Mouse (Mus musculus): Measurements from ENCODE around the gene Dpm3.

The Dpm3 gene

DNA sequence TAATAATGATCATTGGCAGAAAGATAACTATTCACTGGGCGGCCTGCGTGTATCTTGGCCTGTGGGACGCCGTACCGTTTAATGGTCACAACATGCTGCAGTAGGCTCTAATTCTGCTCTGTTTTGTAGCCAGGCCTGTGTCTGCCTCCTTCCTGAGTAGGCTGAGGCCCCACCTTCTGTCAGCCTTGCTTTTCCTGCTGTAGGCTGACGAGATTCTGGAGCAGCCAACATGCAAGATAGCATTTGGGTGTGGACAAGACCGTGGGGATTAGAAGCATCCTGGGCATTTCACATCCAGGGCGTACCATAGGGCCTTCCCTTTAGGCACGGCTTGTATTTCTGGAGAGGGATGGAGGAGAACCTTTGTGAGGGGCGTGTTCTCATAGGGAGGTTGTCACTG lies 3.3 kb downstream of the Dpm3 start:
- TF ChIP-seq CTCF (conservative IDR thresholded peaks at IDR 0.05; ENCODE audit: low read length): no peak
- TF ChIP-seq NANOG (IDR thresholded peaks at IDR 0.05; ENCODE audit: borderline replicate concordance, low read length): no peak
- TF ChIP-seq POU5F1 (IDR thresholded peaks at IDR 0.05; ENCODE audit: borderline replicate concordance, low read length): no peak
- Histone ChIP-seq H3K36me3 (ENCODE audit: insufficient read depth, low read length) (no peaks in the 10 kb centered on the region), H3K27me3 (ENCODE audit: insufficient read depth, low read length) (peaks cover 8% of the 10 kb centered on the region)

DNA sequence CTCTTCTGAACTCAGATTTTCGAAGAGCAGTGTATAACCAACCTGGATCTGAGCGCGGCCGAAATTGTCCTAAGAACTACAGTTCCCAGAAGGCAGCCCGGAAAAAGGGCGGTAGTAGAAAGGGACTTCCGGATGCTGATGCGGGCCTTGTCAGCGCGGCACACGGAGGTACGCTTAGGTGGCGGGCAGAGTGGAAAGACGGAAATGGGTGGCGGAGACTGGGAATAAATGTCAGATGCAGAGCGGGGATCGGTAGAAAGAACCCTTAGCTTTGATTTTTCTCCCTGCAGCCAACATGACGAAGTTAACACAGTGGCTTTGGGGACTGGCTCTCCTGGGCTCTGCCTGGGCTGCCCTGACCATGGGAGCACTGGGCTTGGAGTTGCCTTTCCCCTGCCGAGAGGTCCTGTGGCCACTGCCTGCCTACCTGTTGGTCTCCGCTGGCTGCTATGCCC lies 7.3 kb downstream of the Dpm3 start:
- Histone ChIP-seq H3K27me3 (ENCODE audit: insufficient read depth, low read length) (peaks cover 22% of the 10 kb centered on the region), H3K4me3 (replicated peaks; ENCODE audit: low read length) (peak overlapping the region; percentile 94), H3K9me3 (ENCODE audit: low read length) (no peaks in the 10 kb centered on the region), H3K4me1 (replicated peaks; ENCODE audit: low read depth, low read length) (peaks cover 63% of the 10 kb centered on the region), H3K36me3 (ENCODE audit: insufficient read depth, low read length) (peaks cover 14% of the 10 kb centered on the region; the same call in 1 of the 2 replicates)
- TF ChIP-seq POU5F1 (IDR thresholded peaks at IDR 0.05; ENCODE audit: borderline replicate concordance, low read length) (no peak), CTCF (conservative IDR thresholded peaks at IDR 0.05; ENCODE audit: low read length) (no peak), NANOG (IDR thresholded peaks at IDR 0.05; ENCODE audit: borderline replicate concordance, low read length) (no peak)

More for the DNA sequence above, 3.3 kb downstream of the Dpm3 start:
- H3K9me3 ChIP-seq (ENCODE audit: low read length): no peaks in the 10 kb centered on the region
- H3K4me1 ChIP-seq (replicated peaks; ENCODE audit: low read depth, low read length): peaks cover 37% of the 10 kb centered on the region
- H3K4me3 ChIP-seq (replicated peaks; ENCODE audit: low read length): peak overlapping the region; percentile 27; the same call in 1 of the 2 replicates

DNA sequence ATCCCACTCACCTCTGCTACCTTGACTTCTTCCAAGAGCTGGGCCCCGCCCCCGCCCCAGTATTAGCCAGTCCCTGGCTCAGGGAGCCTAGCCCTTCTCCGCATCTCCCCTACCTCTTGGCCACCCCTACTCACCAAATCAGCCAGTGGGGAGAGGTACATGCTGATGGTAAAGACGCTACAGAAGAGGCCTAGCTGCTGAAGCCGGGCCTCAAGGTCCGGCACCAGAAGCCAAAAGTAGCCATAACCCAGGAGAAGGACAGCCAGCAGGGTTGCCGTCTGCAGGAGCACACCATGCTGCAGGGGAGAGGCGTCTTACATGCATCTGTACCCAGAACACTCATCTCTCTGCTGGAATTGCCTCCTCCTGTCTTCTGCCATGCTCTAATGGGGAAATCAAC lies 9.8 kb downstream of the Dpm3 start:
- Histone ChIP-seq H3K9me3 (ENCODE audit: low read length) (no peaks in the 10 kb centered on the region), H3K36me3 (ENCODE audit: insufficient read depth, low read length) (peaks cover 16% of the 10 kb centered on the region; the same call in 1 of the 2 replicates), H3K4me3 (replicated peaks; ENCODE audit: low read length) (peak overlapping the region; percentile 39), H3K4me1 (replicated peaks; ENCODE audit: low read depth, low read length) (peaks cover 63% of the 10 kb centered on the region), H3K27me3 (ENCODE audit: insufficient read depth, low read length) (peaks cover 22% of the 10 kb centered on the region)
- no peak for TF ChIP-seq POU5F1 (IDR thresholded peaks at IDR 0.05; ENCODE audit: borderline replicate concordance, low read length)
- no peak for TF ChIP-seq NANOG (IDR thresholded peaks at IDR 0.05; ENCODE audit: borderline replicate concordance, low read length)
- no peak for TF ChIP-seq CTCF (conservative IDR thresholded peaks at IDR 0.05; ENCODE audit: low read length)

DNA sequence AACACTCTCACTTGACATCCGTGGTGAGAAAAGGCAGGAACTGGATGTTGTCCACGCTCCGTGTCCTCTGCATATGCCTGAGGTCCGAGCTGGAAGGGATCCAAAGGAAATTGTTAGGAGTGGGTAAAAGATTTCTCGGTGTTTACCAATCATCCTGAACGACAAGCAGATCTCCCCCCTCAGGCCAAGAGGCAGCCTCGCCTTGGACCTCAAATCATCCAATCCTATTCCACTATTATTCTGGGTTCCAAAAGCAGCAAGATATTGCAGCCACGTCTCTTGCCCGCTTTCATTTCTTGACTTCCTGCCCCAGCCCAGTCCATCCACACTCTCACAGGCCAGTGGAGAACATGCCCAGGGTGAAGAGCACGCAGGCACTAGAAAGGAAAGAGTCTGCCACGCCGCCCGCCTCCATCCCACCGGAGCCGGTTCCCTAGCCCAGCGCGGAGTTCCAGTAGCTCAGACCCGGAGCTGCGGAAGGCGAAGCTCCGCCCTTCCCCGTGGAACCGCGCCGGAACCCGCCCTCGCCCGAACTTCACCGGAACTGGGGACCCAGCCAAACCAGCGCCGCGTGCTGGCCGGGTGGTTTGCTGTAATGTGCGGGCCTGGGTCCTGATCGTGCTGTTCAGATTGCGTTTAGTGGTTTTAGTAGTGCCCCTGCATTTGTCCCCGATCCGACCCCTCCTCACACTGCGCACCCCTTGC lies 11.0 kb downstream of the Dpm3 start, which contains the start of gene Slc50a1:
Gene Slc50a1, minus strand, starts transcription at position 520 of the 705 bp plus-strand sequence.
- peak within 1 kb of the TSS; percentile 73 for H3K4me3 ChIP-seq (replicated peaks; ENCODE audit: low read length)
- peaks cover 63% of the 10 kb centered on the region for H3K4me1 ChIP-seq (replicated peaks; ENCODE audit: low read depth, low read length)
- H3K27me3 ChIP-seq (ENCODE audit: insufficient read depth, low read length): peaks cover 24% of the 10 kb centered on the region
- peaks cover 18% of the 10 kb centered on the region for H3K36me3 ChIP-seq (ENCODE audit: insufficient read depth, low read length)
- no peak for TF ChIP-seq POU5F1 (IDR thresholded peaks at IDR 0.05; ENCODE audit: borderline replicate concordance, low read length)
- no peak for TF ChIP-seq CTCF (conservative IDR thresholded peaks at IDR 0.05; ENCODE audit: low read length)
- no peak for TF ChIP-seq NANOG (IDR thresholded peaks at IDR 0.05; ENCODE audit: borderline replicate concordance, low read length)
- H3K9me3 ChIP-seq (ENCODE audit: low read length): no peaks in the 10 kb centered on the region

DNA sequence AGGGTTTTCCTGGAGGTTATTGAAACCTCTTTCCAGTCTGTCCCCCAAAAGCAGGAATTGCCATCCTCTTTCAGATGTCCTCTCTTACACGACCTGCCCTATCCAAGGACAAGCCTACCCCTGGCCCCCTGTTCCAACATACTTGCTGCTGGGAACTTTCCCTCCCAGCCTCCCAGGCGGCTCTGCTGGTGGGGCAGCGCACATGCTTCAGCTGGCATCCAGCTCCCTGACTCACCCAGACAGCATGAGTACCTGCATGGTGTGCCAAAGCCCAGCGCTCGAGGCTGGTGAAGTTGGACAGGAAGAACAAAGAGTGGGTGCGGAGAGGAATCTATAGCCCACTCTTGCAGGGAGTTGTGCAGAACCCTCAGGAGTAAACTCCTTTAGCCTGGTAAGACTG lies 11.7 kb downstream of the Dpm3 start:
- Histone ChIP-seq H3K4me1 (replicated peaks; ENCODE audit: low read depth, low read length) (peaks cover 61% of the 10 kb centered on the region), H3K9me3 (ENCODE audit: low read length) (no peaks in the 10 kb centered on the region), H3K27me3 (ENCODE audit: insufficient read depth, low read length) (peaks cover 30% of the 10 kb centered on the region), H3K36me3 (ENCODE audit: insufficient read depth, low read length) (peaks cover 24% of the 10 kb centered on the region), H3K4me3 (replicated peaks; ENCODE audit: low read length) (peak overlapping the region; percentile 73)
- TF ChIP-seq CTCF (conservative IDR thresholded peaks at IDR 0.05; ENCODE audit: low read length) (no peak), POU5F1 (IDR thresholded peaks at IDR 0.05; ENCODE audit: borderline replicate concordance, low read length) (no peak), NANOG (IDR thresholded peaks at IDR 0.05; ENCODE audit: borderline replicate concordance, low read length) (no peak)

DNA sequence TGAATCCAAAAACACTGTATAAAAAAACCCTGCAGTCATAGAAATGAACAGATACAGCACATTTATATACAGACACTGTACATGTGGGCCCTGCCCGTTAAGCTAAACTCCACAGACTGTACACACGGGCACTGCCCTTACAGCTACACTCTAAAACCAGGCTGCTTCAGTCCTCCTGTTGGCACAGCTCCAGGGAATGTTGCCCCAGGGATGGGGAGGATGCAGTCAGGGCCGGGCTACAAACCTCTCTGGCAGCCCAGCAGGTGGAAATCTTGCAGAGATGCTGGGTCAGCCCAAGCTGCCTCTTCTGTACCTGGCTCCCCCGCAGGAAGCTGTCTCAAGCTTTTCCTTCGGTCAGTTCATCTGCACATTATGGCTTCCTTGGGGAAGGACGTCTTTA lies 12.6 kb downstream of the Dpm3 start:
- Histone ChIP-seq H3K4me1 (replicated peaks; ENCODE audit: low read depth, low read length) (peaks cover 59% of the 10 kb centered on the region), H3K27me3 (ENCODE audit: insufficient read depth, low read length) (peaks cover 37% of the 10 kb centered on the region), H3K9me3 (ENCODE audit: low read length) (no peaks in the 10 kb centered on the region), H3K36me3 (ENCODE audit: insufficient read depth, low read length) (peaks cover 27% of the 10 kb centered on the region), H3K4me3 (replicated peaks; ENCODE audit: low read length) (no peak overlapping the region)
- TF ChIP-seq CTCF (conservative IDR thresholded peaks at IDR 0.05; ENCODE audit: low read length) (no peak), POU5F1 (IDR thresholded peaks at IDR 0.05; ENCODE audit: borderline replicate concordance, low read length) (no peak), NANOG (IDR thresholded peaks at IDR 0.05; ENCODE audit: borderline replicate concordance, low read length) (no peak)

DNA sequence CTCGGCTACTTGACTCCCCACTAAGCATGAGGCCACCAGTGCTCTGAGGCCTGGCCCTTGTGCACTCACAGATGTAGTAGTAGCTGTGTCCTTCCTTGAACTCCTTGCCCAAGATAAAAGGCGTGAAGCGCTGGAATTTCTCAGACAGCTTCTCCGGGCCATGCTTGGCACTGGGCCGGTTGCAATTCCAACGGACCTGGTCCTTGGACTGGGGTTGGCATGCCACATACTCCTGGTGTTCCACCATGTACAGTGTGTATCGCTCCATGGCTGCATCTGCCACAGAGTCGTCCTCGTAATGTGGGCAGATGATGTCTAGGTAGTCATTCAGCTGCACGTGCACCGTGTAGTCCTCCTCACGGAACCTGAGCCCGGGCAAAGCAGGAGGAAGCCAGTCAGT lies 16.9 kb downstream of the Dpm3 start:
- TF ChIP-seq CTCF (conservative IDR thresholded peaks at IDR 0.05; ENCODE audit: low read length) (no peak), NANOG (IDR thresholded peaks at IDR 0.05; ENCODE audit: borderline replicate concordance, low read length) (no peak), POU5F1 (IDR thresholded peaks at IDR 0.05; ENCODE audit: borderline replicate concordance, low read length) (no peak)
- H3K4me3 ChIP-seq (replicated peaks; ENCODE audit: low read length): no peak overlapping the region
- no peaks in the 10 kb centered on the region for H3K9me3 ChIP-seq (ENCODE audit: low read length)
- peaks cover 13% of the 10 kb centered on the region for H3K36me3 ChIP-seq (ENCODE audit: insufficient read depth, low read length)
- peaks cover 61% of the 10 kb centered on the region for H3K4me1 ChIP-seq (replicated peaks; ENCODE audit: low read depth, low read length)
- H3K27me3 ChIP-seq (ENCODE audit: insufficient read depth, low read length): peaks cover 57% of the 10 kb centered on the region

DNA sequence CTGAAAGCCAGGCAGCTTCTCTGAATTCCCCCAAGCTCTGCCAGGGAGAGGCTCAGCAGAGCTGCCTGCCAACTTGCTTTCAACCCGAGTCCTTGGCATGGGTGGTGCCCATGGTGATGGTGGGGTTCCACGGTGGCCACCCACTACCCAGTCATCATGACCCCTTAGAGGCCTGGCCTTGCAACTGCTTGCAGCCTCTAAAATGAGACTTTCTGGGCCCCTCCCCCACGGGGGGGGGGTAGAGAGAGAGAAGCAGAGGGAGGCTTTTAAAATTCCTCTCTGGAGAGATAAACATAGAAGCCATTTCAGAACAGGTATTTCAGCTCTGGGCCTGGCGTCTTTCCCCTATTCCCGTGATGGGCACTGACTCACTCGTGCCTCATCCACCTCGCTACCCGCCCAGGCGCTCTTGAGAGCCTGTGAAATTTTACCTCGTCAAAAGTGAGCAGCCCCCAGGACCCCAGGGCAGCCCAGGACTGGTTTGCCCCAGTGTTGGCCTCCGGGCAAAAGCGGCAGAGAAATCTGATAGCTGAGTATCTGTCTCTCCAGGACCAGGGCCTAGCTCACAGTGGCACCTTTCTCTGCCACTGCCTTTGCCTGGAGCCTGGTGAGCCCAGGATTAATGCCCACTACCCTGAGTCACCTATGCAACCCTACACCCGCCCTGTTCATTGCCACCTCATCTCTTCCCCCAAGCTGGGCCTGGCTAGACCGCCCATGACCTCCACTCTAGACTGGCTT lies 18.3 kb downstream of the Dpm3 start:
- H3K4me3 ChIP-seq (replicated peaks; ENCODE audit: low read length): peak overlapping the region; percentile 80; the same call in 1 of the 2 replicates
- H3K4me1 ChIP-seq (replicated peaks; ENCODE audit: low read depth, low read length): peaks cover 62% of the 10 kb centered on the region
- peaks cover 13% of the 10 kb centered on the region for H3K36me3 ChIP-seq (ENCODE audit: insufficient read depth, low read length)
- TF ChIP-seq NANOG (IDR thresholded peaks at IDR 0.05; ENCODE audit: borderline replicate concordance, low read length) (no peak), POU5F1 (IDR thresholded peaks at IDR 0.05; ENCODE audit: borderline replicate concordance, low read length) (no peak), CTCF (conservative IDR thresholded peaks at IDR 0.05; ENCODE audit: low read length) (no peak)
- H3K27me3 ChIP-seq (ENCODE audit: insufficient read depth, low read length): peaks cover 62% of the 10 kb centered on the region
- H3K9me3 ChIP-seq (ENCODE audit: low read length): no peaks in the 10 kb centered on the region
